Mouse (Mus musculus) G1E-ER4 (cell line): ENCODE measurements around the gene Sirt3. TPM values are rescaled to one million over a fixed set of nuclear protein-coding genes. Genes with fewer than 3 reads are reported as not detected.

ENCODE experiments used
- GATA1 ChIP-seq: IDR thresholded peaks from one replicate; pipeline ENCODE4 v1.8.0; 2012; ENCODE audit warnings: low read length, inconsistent platforms
- polyA plus RNA-seq: library from polyadenylated mRNA; stranded (reverse); fragments of >175 nt; gene quantifications from 2 replicates; pipeline ENCODE4 v1.2.3, GENCODE M21; 2012

The Sirt3 gene
- 25.4 and 38.9 TPM in 2 replicates for polyA plus RNA-seq

GRCm38 (mm10) chr7:140881696-140882468 lies at the start of gene Sirt3, which contains the start of gene Psmd13:
Gene Sirt3, minus strand, starts transcription at chr7:140882309.
Gene Psmd13, plus strand, starts transcription at chr7:140881968.
- TF ChIP-seq GATA1 = no peak

- TF ChIP-seq GATA1 = no peak
These were observed 45.1 kb upstream of the Sirt3 start for GRCm38 (mm10) chr7:140927181-140927580.

GRCm38 (mm10) chr7:140923070-140923775 lies 41.1 kb upstream of the Sirt3 start:
- no peak for TF ChIP-seq GATA1

GRCm38 (mm10) chr7:140922398-140923069 lies 40.4 kb upstream of the Sirt3 start:
- TF ChIP-seq GATA1 = no peak

GRCm38 (mm10) chr7:140921225-140921975 lies 39.3 kb upstream of the Sirt3 start:
- TF ChIP-seq GATA1 = no peak

- no peak for TF ChIP-seq GATA1
These were observed 38.4 kb upstream of the Sirt3 start, which contains the start of gene Nlrp6 for GRCm38 (mm10) chr7:140920418-140921029. Gene Nlrp6, plus strand, starts transcription at chr7:140920902.

- peak; percentile 52 for TF ChIP-seq GATA1
These were observed 37.8 kb upstream of the Sirt3 start for GRCm38 (mm10) chr7:140919911-140920310.

- TF ChIP-seq GATA1 = no peak
These were observed 32.1 kb upstream of the Sirt3 start for GRCm38 (mm10) chr7:140914031-140914690.

GRCm38 (mm10) chr7:140912846-140913482 lies 30.9 kb upstream of the Sirt3 start:
- TF ChIP-seq GATA1 = no peak

GRCm38 (mm10) chr7:140912293-140912692 lies 30.2 kb upstream of the Sirt3 start:
- no peak for TF ChIP-seq GATA1

GRCm38 (mm10) chr7:140908634-140909107 lies 26.6 kb upstream of the Sirt3 start:
- no peak for TF ChIP-seq GATA1

GRCm38 (mm10) chr7:140908181-140908580 lies 26.1 kb upstream of the Sirt3 start:
- TF ChIP-seq GATA1 = no peak

GRCm38 (mm10) chr7:140907697-140908096 lies 25.6 kb upstream of the Sirt3 start:
- TF ChIP-seq GATA1 = no peak

GRCm38 (mm10) chr7:140907131-140907530 lies 25.0 kb upstream of the Sirt3 start:
- no peak for TF ChIP-seq GATA1
